Mouse (Mus musculus): ENCODE data around the gene Umodl1. TPM values are rescaled to one million over a fixed set of nuclear protein-coding genes. Genes with fewer than 3 reads are reported as not detected.

The Umodl1 gene
- total RNA-seq, 1 experiment from 2014 or later, result 1.2 TPM

DNA sequence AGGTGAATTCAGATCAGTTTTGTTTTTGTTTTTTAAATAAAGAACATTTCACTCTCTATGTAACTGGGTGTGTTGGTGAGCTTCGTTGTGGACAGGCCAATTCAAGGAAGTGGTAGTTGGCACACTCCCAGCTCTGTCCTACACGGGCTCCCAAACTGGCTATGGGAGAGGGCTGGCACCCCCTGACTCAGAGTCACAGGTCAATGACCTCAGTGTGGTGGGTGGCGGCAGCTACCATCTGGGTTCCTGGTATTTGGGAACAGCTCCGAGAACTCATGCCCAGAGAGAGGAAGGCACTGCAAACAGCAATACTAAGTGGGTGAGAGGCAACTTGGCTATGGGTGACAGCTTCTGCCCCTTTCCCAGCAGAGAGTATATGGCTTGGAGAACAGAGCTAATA is 83.9 kb downstream of the Umodl1 start:
- peak; percentile 23 for DNase-seq

DNA sequence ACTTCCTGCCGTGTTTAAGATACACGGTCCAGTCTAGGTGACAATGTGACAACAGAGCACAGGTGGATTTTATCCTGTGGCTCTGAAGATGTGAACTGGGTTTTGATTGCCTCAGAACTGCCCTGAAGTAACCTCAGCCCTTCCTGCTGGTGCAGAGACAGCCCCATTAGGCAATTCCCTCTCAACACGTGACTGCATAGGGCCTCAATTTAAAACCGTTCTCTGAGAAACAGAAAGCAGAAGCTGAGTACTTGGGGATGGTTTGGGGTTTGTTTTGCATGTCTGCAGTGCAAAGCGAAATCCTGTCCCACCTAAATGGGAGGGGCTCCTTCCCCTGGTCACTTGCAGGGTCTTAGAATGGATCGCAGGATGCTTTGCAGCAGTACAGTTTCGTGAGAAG is 85.2 kb downstream of the Umodl1 start:
- no peak for DNase-seq

DNA sequence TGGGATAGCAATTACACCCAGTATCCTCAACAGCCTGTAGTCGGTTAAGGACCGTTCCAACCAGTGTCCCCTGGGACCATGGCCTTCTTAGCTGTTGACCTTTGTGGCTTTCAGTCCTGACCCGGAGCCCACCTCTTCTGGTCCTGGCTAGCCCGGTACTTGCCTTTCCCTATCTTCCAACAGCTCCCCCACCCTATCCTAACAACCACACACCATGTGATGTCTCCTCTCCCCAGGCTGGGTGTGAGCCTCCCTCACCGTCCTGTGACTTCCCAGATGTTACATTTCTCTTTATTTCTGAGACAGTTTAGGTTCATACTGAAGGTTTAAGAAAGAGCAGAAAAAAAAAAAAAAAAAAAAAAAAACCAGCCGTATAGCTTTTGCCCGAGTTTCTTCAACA is 86.0 kb downstream of the Umodl1 start:
- DNase-seq, result no peak

DNA sequence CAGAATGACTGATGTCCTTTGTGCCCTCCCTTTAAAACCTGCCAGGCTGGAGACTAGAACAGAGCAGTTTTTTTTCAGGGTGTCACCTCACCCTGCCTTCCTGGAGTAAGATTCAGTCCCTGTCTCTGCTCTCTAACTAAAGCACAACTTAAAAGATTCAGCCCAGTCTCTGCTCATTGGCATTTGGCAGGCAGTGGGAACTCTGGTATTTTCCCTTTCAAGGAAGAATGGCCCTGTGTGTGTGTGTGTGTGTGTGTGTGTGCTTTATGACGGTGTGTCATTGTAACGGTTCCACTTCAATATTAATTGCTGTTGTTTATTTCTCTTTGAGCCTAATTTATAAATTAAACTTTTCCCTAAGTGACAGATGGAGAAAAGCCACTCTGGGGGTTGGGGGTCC is 88.3 kb downstream of the Umodl1 start:
- DNase-seq, result no peak

DNA sequence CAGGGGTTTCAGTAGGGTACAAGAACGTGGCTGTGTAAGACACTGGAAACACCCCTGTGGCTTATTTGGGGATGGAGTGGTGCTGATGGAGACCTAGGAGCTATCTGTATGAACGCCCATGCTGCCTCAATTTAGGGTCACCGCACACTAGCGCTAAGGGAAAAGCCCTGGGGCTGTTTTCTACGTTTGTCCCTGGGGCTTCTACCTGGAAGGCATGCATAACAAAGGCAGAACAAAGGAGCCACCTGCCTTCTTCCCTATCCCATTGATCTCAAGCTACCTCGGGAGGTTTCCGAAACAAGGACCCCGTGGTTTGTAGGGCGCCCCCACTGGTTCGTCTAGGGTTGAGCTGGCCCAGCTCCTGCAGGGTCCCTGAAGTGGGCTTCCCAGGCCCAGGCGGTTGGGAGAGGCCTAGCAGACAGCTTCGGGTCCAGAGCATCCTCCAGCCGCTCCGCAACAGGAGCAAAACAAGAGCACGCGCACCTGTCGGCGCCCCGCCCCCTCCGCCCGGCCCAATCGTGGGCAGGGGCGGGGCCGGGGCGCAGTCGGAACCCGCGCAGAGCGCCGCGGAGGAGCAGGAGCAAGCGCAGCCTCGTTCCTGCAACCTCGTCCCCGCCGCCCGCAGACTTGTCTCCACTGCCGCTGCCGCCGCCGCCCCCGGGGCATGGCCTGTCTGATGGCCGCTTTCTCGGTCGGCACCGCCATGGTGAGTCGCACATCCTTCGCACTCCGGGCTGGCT is 102.9 kb downstream of the Umodl1 start, which contains the start of gene Abcg1:
Gene Abcg1, plus strand, starts transcription at position 525 of the 740 bp plus-strand sequence.
- DNase-seq, result peak; percentile 66

DNA sequence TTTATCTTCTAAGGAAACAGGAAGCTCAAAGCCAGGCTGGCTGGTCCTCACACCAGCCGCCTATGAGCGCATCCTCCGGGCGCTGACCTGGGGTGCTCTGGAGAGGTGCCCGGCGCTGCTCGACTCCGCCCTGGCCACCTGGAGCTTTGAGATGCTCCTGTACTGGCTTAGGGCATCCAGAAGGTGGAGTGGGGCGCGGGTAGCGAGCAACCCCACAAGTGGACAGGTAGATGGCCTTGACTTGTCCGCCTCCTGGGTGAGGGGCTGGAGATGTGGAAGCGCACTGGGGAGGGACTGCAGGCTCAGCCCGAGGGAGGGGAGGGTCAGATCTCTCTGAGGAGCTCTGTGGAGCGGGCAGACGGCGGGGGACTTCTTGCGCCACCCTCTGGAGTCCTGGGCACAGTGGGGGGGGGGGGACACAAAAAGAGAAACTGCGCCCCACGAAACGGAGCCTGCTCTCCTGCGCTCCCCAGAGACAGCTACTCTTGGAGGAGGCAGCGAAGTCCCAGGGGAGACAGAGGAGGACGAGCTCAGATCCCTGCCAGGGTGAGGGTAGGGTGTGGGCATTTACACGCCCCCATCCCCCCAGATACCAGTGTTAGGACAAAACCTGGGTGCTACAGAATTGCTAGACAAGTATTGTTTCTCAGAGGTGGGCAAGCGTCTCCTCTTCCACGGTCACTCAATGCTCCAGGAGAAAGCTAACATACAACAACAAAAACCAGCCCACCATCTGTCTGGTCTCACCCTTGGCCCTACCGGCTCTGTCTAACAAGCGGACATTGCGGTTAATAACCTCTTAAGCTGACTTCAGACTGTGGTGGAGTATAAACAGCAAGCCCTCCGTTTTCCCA is 103.7 kb downstream of the Umodl1 start:
- no peak for DNase-seq

DNA sequence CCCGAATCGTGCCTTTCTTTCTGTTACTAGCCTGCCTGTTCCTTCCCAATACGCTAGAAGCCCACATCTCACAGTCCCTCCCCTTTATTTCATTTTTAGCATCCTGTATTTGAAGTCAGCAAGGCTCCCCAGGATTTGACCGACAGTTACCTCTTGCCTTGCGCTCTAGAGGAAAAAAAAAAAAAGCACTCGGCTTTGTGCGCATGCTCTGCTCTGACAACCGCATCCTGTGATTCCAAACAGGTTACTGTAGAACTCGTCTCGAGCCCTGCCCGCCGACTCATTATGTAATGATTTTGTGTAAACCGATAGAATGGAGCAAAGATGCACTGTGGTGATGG is 104.3 kb downstream of the Umodl1 start:
- DNase-seq, result no peak

DNA sequence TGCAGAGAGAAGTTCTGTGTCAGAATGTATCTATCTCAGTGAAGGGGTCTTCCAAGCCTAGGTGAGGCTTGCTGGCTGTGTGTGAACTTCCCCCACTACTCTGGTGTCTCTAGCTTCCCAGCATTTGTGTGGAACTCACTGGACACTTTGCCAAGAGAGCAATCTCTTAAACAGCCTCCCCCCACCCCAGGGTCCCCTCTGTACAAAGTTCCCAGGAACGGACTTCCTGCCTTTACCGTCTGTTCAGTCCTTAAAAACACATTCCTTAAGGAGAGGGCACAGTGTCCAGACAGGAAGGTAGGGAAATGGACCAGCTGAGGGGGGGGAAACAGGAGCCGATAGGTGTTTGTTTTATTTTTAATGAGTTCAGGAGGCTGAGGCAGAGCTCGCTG is 105.8 kb downstream of the Umodl1 start:
- no peak for DNase-seq

Small RNA genes within 50 kb of the gene (microRNA-seq; reads per million reads assigned to microRNA genes)
- gene Gm24026, result 0 reads per million in 2 experiments

Other genes starting within 250 kb of the Umodl1 start
- 0.06 TPM in 1 of 2 replicates, not detected in the other for gene Glp1r, start 52.8 kb upstream of the Umodl1 start, total RNA-seq (2021)
- gene Abcg1, start 103.0 kb downstream of the Umodl1 start, total RNA-seq (2021), result 5.6 and 15.8 TPM in 2 replicates
- gene Tff3, start 175.0 kb downstream of the Umodl1 start, total RNA-seq (2021), result not detected in 2 replicates
- not detected in 2 replicates for gene Tff2, start 189.6 kb downstream of the Umodl1 start, total RNA-seq (2021)
- gene Tff1, start 210.6 kb downstream of the Umodl1 start, total RNA-seq (2021), result not detected in 2 replicates
- not detected in 2 replicates for gene Tmprss3, start 244.3 kb downstream of the Umodl1 start, total RNA-seq (2021)